Mouse (Mus musculus): Measurements from ENCODE around the gene Cd22. TPM values are rescaled to one million over a fixed set of nuclear protein-coding genes. Genes with fewer than 3 reads are reported as not detected.
A peak's percentile ranks its signal among the peaks of the same experiment; 100 is the strongest.

Gene Cd22
- polyA plus RNA-seq, 1 experiment from 2014 or later, result 0.35 TPM

DNA sequence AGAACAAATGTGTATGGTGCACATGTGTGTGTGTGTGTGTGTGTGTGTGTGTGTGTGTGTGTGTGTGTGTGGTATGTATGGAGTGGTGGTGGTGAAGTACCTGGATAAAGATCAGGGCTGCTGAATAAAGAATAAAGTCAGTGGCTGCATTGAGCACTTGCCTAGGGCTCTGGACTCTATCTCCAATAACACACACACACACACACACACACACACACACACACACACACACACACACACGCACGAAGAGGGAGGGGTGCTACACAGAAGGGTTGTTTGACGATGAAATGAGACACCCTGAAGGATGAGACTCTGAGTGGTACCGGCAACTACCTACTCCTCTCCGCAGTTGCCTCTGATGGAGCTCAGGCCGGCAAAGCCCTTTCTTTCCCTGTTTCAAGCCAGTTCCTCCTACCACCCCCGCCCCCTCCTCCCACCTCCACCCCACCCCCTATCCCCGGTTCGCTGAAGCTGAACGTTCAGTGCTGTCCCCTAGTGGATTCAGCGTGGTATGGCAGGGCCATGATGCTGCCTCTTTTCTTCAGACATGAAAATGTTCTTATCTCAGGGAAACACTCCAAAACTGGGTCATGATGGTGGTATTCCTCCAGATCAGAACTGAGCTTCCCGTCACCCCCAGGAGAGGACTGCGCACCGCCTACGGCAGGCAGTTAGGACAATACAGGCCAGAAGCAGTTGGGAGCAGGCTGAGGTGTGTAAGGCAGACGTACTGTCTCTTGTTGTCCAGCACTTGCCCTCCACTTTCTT, 20.3 kb downstream of the Cd22 start:
- peak; percentile 75 for ATAC-seq (ENCODE audit: low FRiP score, low read depth)
- Histone ChIP-seq H3K9me3 (no peaks in the 10 kb centered on the region), H3K27me3 (no peaks in the 10 kb centered on the region), H3K27ac (replicated peaks) (no peak overlapping the region), H3K36me3 (no peaks in the 10 kb centered on the region), H3K4me1 (replicated peaks) (no peaks in the 10 kb centered on the region), H3K9ac (no peak overlapping the region), H3K4me3 (peak overlapping the region; percentile 32), H3K4me2 (peak overlapping the region; percentile 54)
- 8% methylated on average over 14 of the region's 16 CpGs for WGBS

DNA sequence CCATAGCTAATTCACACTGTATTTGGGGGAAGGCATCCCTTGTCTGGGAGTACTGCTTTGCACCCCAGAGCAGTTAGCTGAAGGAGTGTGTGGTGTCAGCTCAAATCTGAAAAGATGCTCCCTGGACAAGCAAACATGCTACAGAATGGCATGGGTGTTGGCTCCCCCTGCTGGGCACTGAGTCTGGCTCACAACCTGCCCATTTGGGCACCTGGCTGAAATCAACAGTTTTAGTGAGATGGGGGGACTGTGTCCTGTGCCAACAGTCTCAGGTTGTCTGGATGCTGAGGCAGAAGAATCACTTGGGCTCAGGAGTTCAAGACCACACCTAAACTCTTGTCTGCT, 20.9 kb downstream of the Cd22 start:
- no peak overlapping the region for H3K27ac ChIP-seq (replicated peaks)
- H3K4me2 ChIP-seq, result peak overlapping the region; percentile 54; the same call in 1 of the 2 replicates
- ATAC-seq (ENCODE audit: low FRiP score, low read depth), result peak; percentile 66
- H3K36me3 ChIP-seq, result no peaks in the 10 kb centered on the region
- no peaks in the 10 kb centered on the region for H3K27me3 ChIP-seq
- no peaks in the 10 kb centered on the region for H3K9me3 ChIP-seq
- H3K4me1 ChIP-seq (replicated peaks), result no peaks in the 10 kb centered on the region
- H3K9ac ChIP-seq, result no peak overlapping the region
- no peak overlapping the region for H3K4me3 ChIP-seq

DNA sequence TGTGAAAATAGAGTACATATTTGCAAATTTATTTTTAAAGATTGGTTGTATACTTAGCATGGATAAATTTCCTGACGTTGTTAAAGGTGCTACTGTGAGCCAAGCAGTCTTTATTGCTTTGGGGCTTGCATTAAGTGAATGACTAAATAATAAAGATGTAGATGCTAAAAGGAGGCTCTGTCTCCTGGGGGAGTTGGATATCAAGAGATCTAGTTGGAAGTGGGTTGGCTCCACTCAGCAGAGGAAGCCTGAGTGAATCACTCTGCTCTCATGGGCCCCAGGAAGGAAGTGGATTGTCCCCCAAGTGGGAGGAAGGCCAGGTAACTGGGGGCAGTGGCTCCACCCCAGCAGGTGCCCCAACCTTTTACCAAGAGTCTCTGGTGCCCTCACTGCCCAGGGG, 22.4 kb downstream of the Cd22 start:
- Histone ChIP-seq H3K4me1 (replicated peaks) (no peaks in the 10 kb centered on the region), H3K36me3 (no peaks in the 10 kb centered on the region), H3K27me3 (no peaks in the 10 kb centered on the region), H3K27ac (replicated peaks) (no peak overlapping the region), H3K4me3 (no peak overlapping the region), H3K9ac (no peak overlapping the region), H3K9me3 (no peaks in the 10 kb centered on the region), H3K4me2 (no peak overlapping the region)
- ATAC-seq (ENCODE audit: low FRiP score, low read depth), result no peak
- WGBS, result 74% methylated on average over 1 of the region's 1 CpGs

DNA sequence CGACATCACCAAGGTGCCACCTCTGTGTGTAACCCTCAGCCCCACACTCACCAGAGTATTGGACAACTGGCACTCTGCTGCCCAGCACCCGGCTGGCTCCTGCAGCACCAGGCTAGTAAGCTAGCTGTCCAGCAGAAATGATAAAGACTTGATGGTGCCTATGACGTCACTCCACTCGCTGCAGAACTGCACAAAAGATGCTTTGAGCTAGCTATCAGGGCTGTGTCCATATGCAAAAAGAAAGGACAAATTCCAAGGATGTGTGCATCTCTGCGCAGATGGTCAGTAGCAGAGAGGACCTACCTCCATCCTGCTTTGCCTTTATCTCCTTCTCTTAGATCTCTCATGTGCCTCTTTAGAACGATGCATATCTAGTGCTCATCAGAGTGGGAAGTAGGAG, 24.1 kb downstream of the Cd22 start, which contains the start of gene Ffar3:
TSS of gene Ffar3 (minus strand) at position 101 of the 400 bp plus-strand sequence.
- 82% methylated on average over 6 of the region's 6 CpGs for WGBS
- ATAC-seq (ENCODE audit: low FRiP score, low read depth), result no peak
- no peak within 1 kb of the TSS for H3K4me2 ChIP-seq
- no peaks in the 10 kb centered on the region for H3K4me1 ChIP-seq (replicated peaks)
- no peak within 1 kb of the TSS for H3K4me3 ChIP-seq
- no peaks in the 10 kb centered on the region for H3K36me3 ChIP-seq
- no peak within 1 kb of the TSS for H3K9ac ChIP-seq
- H3K27ac ChIP-seq (replicated peaks), result no peak within 1 kb of the TSS
- H3K9me3 ChIP-seq, result no peaks in the 10 kb centered on the region
- no peaks in the 10 kb centered on the region for H3K27me3 ChIP-seq

DNA sequence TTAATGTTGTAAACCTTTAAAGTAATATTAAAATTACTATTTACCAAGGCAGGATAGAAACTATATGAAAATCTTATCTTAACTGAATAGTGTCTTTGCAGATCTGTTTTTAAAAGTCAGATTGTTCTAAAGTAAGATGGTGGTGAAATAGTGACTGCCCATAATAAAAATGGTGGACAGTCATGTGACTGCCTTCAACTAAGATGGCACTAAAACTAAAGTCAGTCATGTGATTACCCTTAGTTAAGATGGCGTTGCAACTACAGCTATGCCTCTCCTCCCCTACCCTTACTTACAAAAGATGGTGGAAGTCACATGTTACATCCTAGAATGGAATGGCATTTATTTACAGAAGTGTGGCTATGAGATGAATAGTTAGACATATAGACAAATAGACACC, 28.7 kb downstream of the Cd22 start:
- no peaks in the 10 kb centered on the region for H3K9me3 ChIP-seq
- H3K9ac ChIP-seq, result no peak overlapping the region
- no peak overlapping the region for H3K4me2 ChIP-seq
- no peaks in the 10 kb centered on the region for H3K36me3 ChIP-seq
- WGBS, result 84% methylated on average over 1 of the region's 1 CpGs
- no peak overlapping the region for H3K27ac ChIP-seq (replicated peaks)
- no peak for ATAC-seq (ENCODE audit: low FRiP score, low read depth)
- H3K4me1 ChIP-seq (replicated peaks), result no peaks in the 10 kb centered on the region
- H3K27me3 ChIP-seq, result no peaks in the 10 kb centered on the region
- H3K4me3 ChIP-seq, result no peak overlapping the region

DNA sequence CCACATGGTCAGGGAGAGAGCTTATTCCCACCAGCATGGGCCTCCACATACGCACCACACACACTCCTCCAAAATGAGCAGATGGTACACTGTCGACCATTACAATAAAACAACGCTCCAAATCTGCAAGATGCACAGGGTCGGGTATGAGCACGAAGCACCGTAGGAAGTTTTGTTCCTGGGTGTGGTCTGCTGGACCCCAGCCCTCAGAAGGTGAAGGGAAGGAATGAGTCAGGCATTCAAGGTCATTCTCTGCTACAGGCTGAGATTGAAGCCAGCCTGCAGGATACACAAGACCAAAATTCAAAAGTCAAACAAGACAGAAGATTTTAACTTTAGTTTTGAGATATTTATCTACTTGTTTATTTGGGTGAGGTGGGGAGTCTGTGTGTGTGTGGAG, 32.2 kb downstream of the Cd22 start:
- Histone ChIP-seq H3K27ac (replicated peaks) (no peak overlapping the region), H3K4me1 (replicated peaks) (peaks cover 5% of the 10 kb centered on the region; the same call in 1 of the 2 replicates), H3K9me3 (no peaks in the 10 kb centered on the region), H3K4me2 (no peak overlapping the region), H3K4me3 (no peak overlapping the region), H3K27me3 (no peaks in the 10 kb centered on the region), H3K36me3 (no peaks in the 10 kb centered on the region), H3K9ac (no peak overlapping the region)
- no peak for ATAC-seq (ENCODE audit: low FRiP score, low read depth)
- WGBS, result 66% methylated on average over 6 of the region's 6 CpGs

DNA sequence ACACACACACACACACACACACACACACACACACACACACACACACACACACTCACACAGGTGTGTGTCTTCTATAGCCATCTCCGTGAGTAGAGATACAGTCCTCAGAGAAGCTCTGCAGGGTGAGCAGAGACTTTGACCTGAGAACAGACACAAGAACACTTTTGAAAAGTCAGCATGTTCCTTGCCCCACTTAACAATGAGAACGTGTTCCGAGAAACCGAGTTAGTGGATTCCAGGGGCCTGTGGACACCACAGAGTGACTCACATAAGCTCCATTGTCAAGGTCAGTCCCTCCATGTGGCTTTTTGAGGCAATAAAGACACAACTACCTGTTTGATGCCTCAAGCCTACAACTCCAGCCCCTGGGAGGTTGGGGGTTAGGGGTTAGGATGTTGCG, 32.8 kb downstream of the Cd22 start:
- 87% methylated on average over 5 of the region's 5 CpGs for WGBS
- Histone ChIP-seq H3K9ac (no peak overlapping the region), H3K4me3 (no peak overlapping the region), H3K27ac (replicated peaks) (no peak overlapping the region), H3K9me3 (no peaks in the 10 kb centered on the region), H3K4me1 (replicated peaks) (peaks cover 5% of the 10 kb centered on the region; the same call in 1 of the 2 replicates), H3K27me3 (no peaks in the 10 kb centered on the region), H3K4me2 (no peak overlapping the region), H3K36me3 (no peaks in the 10 kb centered on the region)
- no peak for ATAC-seq (ENCODE audit: low FRiP score, low read depth)

DNA sequence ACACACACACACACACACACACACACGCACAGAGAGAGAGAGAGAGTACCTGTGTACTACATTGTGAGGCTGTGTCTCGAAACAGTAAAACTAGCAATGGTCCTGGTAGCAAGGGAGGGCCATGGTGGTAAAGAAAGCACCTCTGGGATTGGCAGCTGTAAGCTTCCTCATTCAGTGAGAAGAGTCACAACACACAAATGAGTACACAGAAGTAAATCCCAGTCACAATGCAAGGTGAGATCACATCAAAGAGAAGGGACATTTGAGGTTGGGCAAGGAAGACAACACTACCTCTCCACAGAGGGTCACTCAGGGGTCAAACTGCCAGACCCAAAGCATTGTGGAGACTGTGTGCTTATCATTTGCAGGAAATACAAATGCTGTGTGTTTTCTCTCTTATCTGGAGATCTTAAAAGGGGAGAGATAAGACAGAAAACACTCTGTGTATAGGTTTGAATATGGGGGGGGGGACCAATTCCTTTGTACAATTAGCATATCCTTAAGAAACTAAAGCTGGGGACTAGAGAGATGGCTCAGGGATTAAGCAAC, 33.6 kb downstream of the Cd22 start:
- Histone ChIP-seq H3K9ac (no peak overlapping the region), H3K27ac (replicated peaks) (no peak overlapping the region), H3K27me3 (no peaks in the 10 kb centered on the region), H3K4me1 (replicated peaks) (peaks cover 5% of the 10 kb centered on the region; the same call in 1 of the 2 replicates), H3K36me3 (no peaks in the 10 kb centered on the region), H3K4me2 (no peak overlapping the region), H3K9me3 (no peaks in the 10 kb centered on the region), H3K4me3 (no peak overlapping the region)
- 82% methylated on average over 2 of the region's 2 CpGs for WGBS
- ATAC-seq (ENCODE audit: low FRiP score, low read depth), result no peak

DNA sequence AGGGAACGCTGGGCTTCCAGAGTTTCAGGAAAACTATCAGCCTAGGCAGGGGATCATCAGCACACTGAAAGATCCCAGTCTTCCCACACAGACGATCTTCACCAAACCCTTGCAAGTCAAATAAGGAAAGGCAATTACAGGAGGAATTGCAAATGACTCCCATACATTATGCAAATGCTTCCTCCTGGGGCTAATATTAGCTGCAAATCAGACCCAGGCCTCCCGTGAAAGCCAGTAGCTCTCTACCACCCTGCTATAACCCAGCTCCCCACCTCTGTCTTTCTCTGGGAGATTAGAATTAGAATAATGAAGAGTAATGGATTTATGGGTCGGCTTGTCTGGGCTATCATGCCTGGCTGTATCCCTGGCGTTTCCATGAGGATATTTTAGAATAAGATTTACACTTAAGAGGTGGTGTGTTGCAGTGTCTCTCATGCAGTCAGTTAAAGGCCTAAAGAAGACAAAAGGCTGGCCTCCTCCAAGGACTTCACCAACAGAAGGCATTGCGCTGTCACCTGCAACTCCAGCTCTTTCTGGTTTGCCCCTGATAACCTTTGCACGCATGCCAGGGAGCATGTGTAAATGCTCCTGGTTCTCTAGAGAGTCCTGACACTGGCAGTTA, 35.4 kb downstream of the Cd22 start:
- 27% methylated on average over 7 of the region's 7 CpGs for WGBS
- no peak overlapping the region for H3K9ac ChIP-seq

DNA sequence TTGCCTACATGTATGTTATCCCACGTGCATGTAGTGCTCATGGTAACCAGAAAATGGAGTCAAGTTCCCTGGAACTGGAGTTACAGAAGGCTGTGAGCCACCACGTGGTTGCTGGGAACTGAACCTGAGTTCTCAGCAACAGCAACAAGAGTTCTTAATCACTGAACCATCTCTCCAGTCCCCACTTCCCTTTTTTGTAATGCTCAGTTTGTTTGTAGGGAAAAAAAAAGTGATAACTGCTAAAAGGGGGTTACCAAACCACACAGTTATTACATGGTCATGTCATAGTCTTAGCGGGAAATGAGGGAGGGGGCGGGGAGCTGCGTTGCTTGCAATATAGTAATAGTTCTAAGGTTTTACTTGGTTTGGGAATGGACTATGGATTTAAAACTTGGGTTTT, 38.0 kb downstream of the Cd22 start:
- 85% methylated on average over 5 of the region's 5 CpGs for WGBS
- Histone ChIP-seq H3K27me3 (no peaks in the 10 kb centered on the region), H3K4me2 (no peak overlapping the region), H3K27ac (replicated peaks) (no peak overlapping the region), H3K9ac (no peak overlapping the region), H3K9me3 (no peaks in the 10 kb centered on the region), H3K36me3 (no peaks in the 10 kb centered on the region), H3K4me1 (replicated peaks) (peaks cover 5% of the 10 kb centered on the region; the same call in 1 of the 2 replicates), H3K4me3 (no peak overlapping the region)
- ATAC-seq (ENCODE audit: low FRiP score, low read depth), result no peak

More for the DNA sequence above, 35.4 kb downstream of the Cd22 start:
- H3K27ac ChIP-seq (replicated peaks), result no peak overlapping the region; the same call in 1 of the 2 replicates
- no peaks in the 10 kb centered on the region for H3K27me3 ChIP-seq
- peak; percentile 51; the same call in 1 of the 2 replicates for ATAC-seq (ENCODE audit: low FRiP score, low read depth)
- no peak overlapping the region for H3K4me2 ChIP-seq
- no peak overlapping the region for H3K4me3 ChIP-seq
- H3K9me3 ChIP-seq, result no peaks in the 10 kb centered on the region
- H3K4me1 ChIP-seq (replicated peaks), result peaks cover 5% of the 10 kb centered on the region; the same call in 1 of the 2 replicates
- no peaks in the 10 kb centered on the region for H3K36me3 ChIP-seq

DNA sequence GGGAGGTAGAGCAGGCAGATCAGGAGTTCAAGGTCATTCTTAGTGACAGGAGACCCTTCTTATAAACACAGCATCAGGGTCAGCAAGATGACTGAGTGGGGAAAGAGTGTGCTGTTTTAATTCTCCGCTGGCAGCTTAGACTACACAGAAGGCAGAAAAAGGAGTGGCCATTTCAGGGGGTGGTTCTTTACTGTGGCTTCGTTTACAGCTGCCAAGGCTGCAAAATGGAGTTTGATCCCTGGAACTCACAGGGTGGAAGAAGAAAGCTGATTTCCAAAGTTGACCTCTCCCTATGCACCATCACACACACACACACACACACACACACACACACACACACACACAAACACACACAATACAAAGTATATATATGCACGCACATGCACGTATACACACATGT, 38.8 kb downstream of the Cd22 start:
- no peak for ATAC-seq (ENCODE audit: low FRiP score, low read depth)
- no peaks in the 10 kb centered on the region for H3K27me3 ChIP-seq
- no peaks in the 10 kb centered on the region for H3K9me3 ChIP-seq
- no peak overlapping the region for H3K4me3 ChIP-seq
- H3K4me1 ChIP-seq (replicated peaks), result peaks cover 5% of the 10 kb centered on the region; the same call in 1 of the 2 replicates
- H3K9ac ChIP-seq, result no peak overlapping the region
- no peak overlapping the region for H3K27ac ChIP-seq (replicated peaks)
- H3K4me2 ChIP-seq, result no peak overlapping the region
- H3K36me3 ChIP-seq, result no peaks in the 10 kb centered on the region
- WGBS, result 88% methylated on average over 4 of the region's 4 CpGs

DNA sequence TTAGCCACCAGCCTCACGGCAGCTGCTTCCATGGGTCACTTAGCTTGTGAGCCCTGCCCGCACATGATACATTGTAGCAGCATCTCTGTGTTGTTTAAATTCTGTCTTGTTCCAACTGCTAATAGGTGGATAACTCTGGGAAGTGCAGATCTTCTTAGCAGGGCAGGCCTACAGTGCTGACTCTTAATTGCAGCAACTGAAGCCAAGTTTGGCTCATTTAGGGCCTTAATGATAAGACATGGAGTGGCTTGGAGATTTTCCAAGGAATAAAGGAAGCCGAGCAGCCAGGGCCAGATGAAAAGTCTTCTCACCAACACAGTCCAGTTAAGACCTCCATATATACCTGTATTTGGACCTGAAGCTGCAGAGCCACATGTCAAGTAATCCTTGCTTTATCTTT, 39.8 kb downstream of the Cd22 start:
- no peak for ATAC-seq (ENCODE audit: low FRiP score, low read depth)
- Histone ChIP-seq H3K4me2 (no peak overlapping the region), H3K27ac (replicated peaks) (no peak overlapping the region), H3K9ac (no peak overlapping the region), H3K4me3 (no peak overlapping the region), H3K4me1 (replicated peaks) (peaks cover 5% of the 10 kb centered on the region; the same call in 1 of the 2 replicates), H3K9me3 (no peaks in the 10 kb centered on the region), H3K27me3 (no peaks in the 10 kb centered on the region), H3K36me3 (no peaks in the 10 kb centered on the region)
- 75% methylated on average over 3 of the region's 3 CpGs for WGBS

Data from hindbrain, embryonic 15.5 days (tissue).